Mouse (Mus musculus): ENCODE measurements around the gene Pabpn1l. TPM values are rescaled to one million over a fixed set of nuclear protein-coding genes. Genes with fewer than 3 reads are reported as not detected.
A peak's percentile ranks its signal among the peaks of the same experiment; 100 is the strongest.

Gene Pabpn1l
- polyA plus RNA-seq (2014; fragmentation: Nextera tagmentation; extraction: Ambion mirVana), result not detected in 2 replicates

DNA sequence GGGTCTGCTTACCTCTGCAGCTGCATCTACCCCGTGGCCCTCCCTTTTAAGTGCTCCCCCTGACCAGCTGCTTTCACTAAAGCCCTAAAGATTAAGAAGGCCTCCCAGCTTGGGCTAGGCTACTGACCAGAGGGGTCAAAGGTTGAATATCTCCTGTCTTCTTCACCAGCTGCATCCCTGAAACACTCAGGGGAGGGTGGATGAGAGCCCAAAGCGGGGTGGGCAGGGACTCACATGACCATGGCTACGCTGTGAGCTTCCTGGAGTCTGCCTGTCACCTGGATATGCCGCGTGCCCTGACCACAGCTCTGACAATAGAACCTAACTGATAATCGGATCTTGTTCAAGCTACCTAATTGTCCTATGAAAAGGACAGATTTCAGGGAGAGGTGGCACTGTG is at the start of gene Pabpn1l:
TSS of gene Pabpn1l (minus strand) at position 13 of the 400 bp plus-strand sequence.
- no peak within 1 kb of the TSS for H3K4me3 ChIP-seq (ENCODE audit: low read depth, low read length)
- H3K4me2 ChIP-seq (replicated peaks; ENCODE audit: low read depth, low read length), result no peak within 1 kb of the TSS
- H3K4me1 ChIP-seq (ENCODE audit: control insufficient read depth, insufficient read depth, low read length), result 0 out of 2 replicates have a peak, but pooled peaks cover 7% of the 10 kb centered on the region
- WGBS, result 51% methylated on average over 6 of the region's 6 CpGs
- H3K27me3 ChIP-seq (ENCODE audit: control insufficient read depth, insufficient read depth, low read length), result no peaks in the 10 kb centered on the region
- no peak for ATAC-seq (ENCODE audit: insufficient number of reproducible peaks, insufficient read depth, low FRiP score, low read depth)
- H3K36me3 ChIP-seq (ENCODE audit: control insufficient read depth, insufficient read depth, low read length), result no peaks in the 10 kb centered on the region
- H3K9me3 ChIP-seq (ENCODE audit: control insufficient read depth, low read depth, low read length), result no peaks in the 10 kb centered on the region
- H3K9ac ChIP-seq (replicated peaks; ENCODE audit: low read depth, low read length), result no peak within 1 kb of the TSS
- H3K27ac ChIP-seq (ENCODE audit: low read length), result no peak within 1 kb of the TSS

GRCm38 (mm10) chr8:122671894-122672293 is 49.4 kb upstream of the Pabpn1l start:
- Histone ChIP-seq H3K4me1 (ENCODE audit: control insufficient read depth, insufficient read depth, low read length) (peaks cover 2% of the 10 kb centered on the region), H3K36me3 (ENCODE audit: control insufficient read depth, insufficient read depth, low read length) (no peaks in the 10 kb centered on the region), H3K27me3 (ENCODE audit: control insufficient read depth, insufficient read depth, low read length) (peaks cover 11% of the 10 kb centered on the region), H3K4me3 (ENCODE audit: low read depth, low read length) (no peak overlapping the region), H3K4me2 (replicated peaks; ENCODE audit: low read depth, low read length) (no peak overlapping the region), H3K9ac (replicated peaks; ENCODE audit: low read depth, low read length) (no peak overlapping the region), H3K9me3 (ENCODE audit: control insufficient read depth, low read depth, low read length) (no peaks in the 10 kb centered on the region), H3K27ac (ENCODE audit: low read length) (no peak overlapping the region)
- 63% methylated on average over 6 of the region's 6 CpGs for WGBS
- no peak for ATAC-seq (ENCODE audit: insufficient number of reproducible peaks, insufficient read depth, low FRiP score, low read depth)

GRCm38 (mm10) chr8:122670718-122671117 is 48.2 kb upstream of the Pabpn1l start:
- Histone ChIP-seq H3K36me3 (ENCODE audit: control insufficient read depth, insufficient read depth, low read length) (no peaks in the 10 kb centered on the region), H3K27me3 (ENCODE audit: control insufficient read depth, insufficient read depth, low read length) (peaks cover 4% of the 10 kb centered on the region), H3K4me1 (ENCODE audit: control insufficient read depth, insufficient read depth, low read length) (peaks cover 13% of the 10 kb centered on the region), H3K27ac (ENCODE audit: low read length) (no peak overlapping the region), H3K4me3 (ENCODE audit: low read depth, low read length) (no peak overlapping the region), H3K9me3 (ENCODE audit: control insufficient read depth, low read depth, low read length) (no peaks in the 10 kb centered on the region), H3K9ac (replicated peaks; ENCODE audit: low read depth, low read length) (no peak overlapping the region), H3K4me2 (replicated peaks; ENCODE audit: low read depth, low read length) (no peak overlapping the region)
- no peak for ATAC-seq (ENCODE audit: insufficient number of reproducible peaks, insufficient read depth, low FRiP score, low read depth)
- 84% methylated on average over 3 of the region's 3 CpGs for WGBS

GRCm38 (mm10) chr8:122670001-122670400 is 47.5 kb upstream of the Pabpn1l start:
- Histone ChIP-seq H3K4me3 (ENCODE audit: low read depth, low read length) (no peak overlapping the region), H3K9me3 (ENCODE audit: control insufficient read depth, low read depth, low read length) (no peaks in the 10 kb centered on the region), H3K4me1 (ENCODE audit: control insufficient read depth, insufficient read depth, low read length) (peaks cover 21% of the 10 kb centered on the region), H3K27ac (ENCODE audit: low read length) (no peak overlapping the region), H3K9ac (replicated peaks; ENCODE audit: low read depth, low read length) (no peak overlapping the region), H3K27me3 (ENCODE audit: control insufficient read depth, insufficient read depth, low read length) (no peaks in the 10 kb centered on the region), H3K36me3 (ENCODE audit: control insufficient read depth, insufficient read depth, low read length) (no peaks in the 10 kb centered on the region), H3K4me2 (replicated peaks; ENCODE audit: low read depth, low read length) (no peak overlapping the region)
- no peak for ATAC-seq (ENCODE audit: insufficient number of reproducible peaks, insufficient read depth, low FRiP score, low read depth)
- 23% methylated on average over 11 of the region's 11 CpGs for WGBS

- H3K9me3 ChIP-seq (ENCODE audit: control insufficient read depth, low read depth, low read length), result no peaks in the 10 kb centered on the region
- H3K36me3 ChIP-seq (ENCODE audit: control insufficient read depth, insufficient read depth, low read length), result no peaks in the 10 kb centered on the region
- 46% methylated on average over 5 of the region's 5 CpGs for WGBS
- peaks cover 21% of the 10 kb centered on the region for H3K4me1 ChIP-seq (ENCODE audit: control insufficient read depth, insufficient read depth, low read length)
- H3K9ac ChIP-seq (replicated peaks; ENCODE audit: low read depth, low read length), result no peak overlapping the region
- ATAC-seq (ENCODE audit: insufficient number of reproducible peaks, insufficient read depth, low FRiP score, low read depth), result no peak
- no peak overlapping the region for H3K27ac ChIP-seq (ENCODE audit: low read length)
- H3K4me3 ChIP-seq (ENCODE audit: low read depth, low read length), result no peak overlapping the region
- H3K4me2 ChIP-seq (replicated peaks; ENCODE audit: low read depth, low read length), result no peak overlapping the region
- no peaks in the 10 kb centered on the region for H3K27me3 ChIP-seq (ENCODE audit: control insufficient read depth, insufficient read depth, low read length)
Measured at GRCm38 (mm10) chr8:122669370-122669769, 46.8 kb upstream of the Pabpn1l start.

DNA sequence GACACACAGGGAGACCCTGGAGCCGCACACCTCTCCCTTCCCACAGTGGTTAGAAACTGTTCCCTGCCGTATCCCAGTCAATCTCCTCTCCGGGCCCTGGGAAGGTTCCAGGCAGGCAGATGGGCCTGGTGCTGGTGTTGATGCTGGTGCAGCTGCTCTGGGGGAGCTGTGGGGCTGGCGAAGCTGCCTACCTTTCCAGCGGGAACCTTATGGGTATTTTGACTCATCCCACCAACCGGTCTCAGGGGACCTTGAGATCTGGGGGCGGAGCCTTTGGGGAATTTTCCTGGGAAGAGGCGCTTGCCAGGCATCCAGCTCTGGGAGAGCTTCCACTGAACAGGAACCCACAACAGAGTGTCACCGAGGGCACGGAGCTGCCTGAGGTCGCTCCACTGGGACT is 45.3 kb upstream of the Pabpn1l start:
- no peaks in the 10 kb centered on the region for H3K36me3 ChIP-seq (ENCODE audit: control insufficient read depth, insufficient read depth, low read length)
- H3K9me3 ChIP-seq (ENCODE audit: control insufficient read depth, low read depth, low read length), result no peaks in the 10 kb centered on the region
- ATAC-seq (ENCODE audit: insufficient number of reproducible peaks, insufficient read depth, low FRiP score, low read depth), result no peak
- H3K27ac ChIP-seq (ENCODE audit: low read length), result no peak overlapping the region
- H3K4me3 ChIP-seq (ENCODE audit: low read depth, low read length), result no peak overlapping the region
- H3K4me1 ChIP-seq (ENCODE audit: control insufficient read depth, insufficient read depth, low read length), result peaks cover 21% of the 10 kb centered on the region
- no peak overlapping the region for H3K9ac ChIP-seq (replicated peaks; ENCODE audit: low read depth, low read length)
- H3K27me3 ChIP-seq (ENCODE audit: control insufficient read depth, insufficient read depth, low read length), result no peaks in the 10 kb centered on the region
- H3K4me2 ChIP-seq (replicated peaks; ENCODE audit: low read depth, low read length), result no peak overlapping the region
- 78% methylated on average over 11 of the region's 11 CpGs for WGBS

- Histone ChIP-seq H3K4me3 (ENCODE audit: low read depth, low read length) (no peak overlapping the region), H3K9ac (replicated peaks; ENCODE audit: low read depth, low read length) (no peak overlapping the region), H3K4me1 (ENCODE audit: control insufficient read depth, insufficient read depth, low read length) (peaks cover 24% of the 10 kb centered on the region), H3K36me3 (ENCODE audit: control insufficient read depth, insufficient read depth, low read length) (no peaks in the 10 kb centered on the region), H3K27me3 (ENCODE audit: control insufficient read depth, insufficient read depth, low read length) (no peaks in the 10 kb centered on the region), H3K4me2 (replicated peaks; ENCODE audit: low read depth, low read length) (no peak overlapping the region), H3K27ac (ENCODE audit: low read length) (no peak overlapping the region), H3K9me3 (ENCODE audit: control insufficient read depth, low read depth, low read length) (no peaks in the 10 kb centered on the region)
- ATAC-seq (ENCODE audit: insufficient number of reproducible peaks, insufficient read depth, low FRiP score, low read depth), result 0 out of 2 replicates have a peak, but pooled peaks have one; percentile 19
- 44% methylated on average over 12 of the region's 12 CpGs for WGBS
Measured at GRCm38 (mm10) chr8:122666827-122667226, 44.3 kb upstream of the Pabpn1l start.

DNA sequence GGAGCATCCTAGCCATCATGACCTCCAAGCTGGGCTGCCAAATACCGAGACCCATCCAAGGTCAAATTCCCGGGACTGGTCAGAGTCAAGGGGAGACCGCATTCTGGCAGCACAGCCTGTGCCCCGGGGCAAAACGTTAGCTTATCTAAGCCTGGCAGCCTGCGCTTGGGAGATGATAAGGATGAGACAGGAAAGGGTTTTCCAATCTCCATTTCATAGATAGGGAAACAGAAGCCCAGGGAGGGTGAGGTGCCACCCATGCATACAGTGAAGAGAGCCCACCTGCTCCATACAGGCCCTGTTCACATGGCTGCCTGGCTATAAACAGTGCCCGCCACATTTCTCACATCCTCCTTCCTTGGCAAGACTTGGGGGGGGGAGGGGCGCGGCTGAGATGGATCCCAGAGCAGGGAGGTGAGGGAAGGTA is 43.8 kb upstream of the Pabpn1l start:
- Histone ChIP-seq H3K4me1 (ENCODE audit: control insufficient read depth, insufficient read depth, low read length) (peaks cover 29% of the 10 kb centered on the region), H3K9me3 (ENCODE audit: control insufficient read depth, low read depth, low read length) (no peaks in the 10 kb centered on the region), H3K4me3 (ENCODE audit: low read depth, low read length) (no peak overlapping the region), H3K9ac (replicated peaks; ENCODE audit: low read depth, low read length) (no peak overlapping the region), H3K27ac (ENCODE audit: low read length) (0 out of 2 replicates have a peak overlapping the region, but pooled peaks have one; percentile 21), H3K27me3 (ENCODE audit: control insufficient read depth, insufficient read depth, low read length) (no peaks in the 10 kb centered on the region), H3K36me3 (ENCODE audit: control insufficient read depth, insufficient read depth, low read length) (no peaks in the 10 kb centered on the region), H3K4me2 (replicated peaks; ENCODE audit: low read depth, low read length) (no peak overlapping the region)
- WGBS, result 41% methylated on average over 8 of the region's 9 CpGs
- ATAC-seq (ENCODE audit: insufficient number of reproducible peaks, insufficient read depth, low FRiP score, low read depth), result 0 out of 2 replicates have a peak, but pooled peaks have one; percentile 28

DNA sequence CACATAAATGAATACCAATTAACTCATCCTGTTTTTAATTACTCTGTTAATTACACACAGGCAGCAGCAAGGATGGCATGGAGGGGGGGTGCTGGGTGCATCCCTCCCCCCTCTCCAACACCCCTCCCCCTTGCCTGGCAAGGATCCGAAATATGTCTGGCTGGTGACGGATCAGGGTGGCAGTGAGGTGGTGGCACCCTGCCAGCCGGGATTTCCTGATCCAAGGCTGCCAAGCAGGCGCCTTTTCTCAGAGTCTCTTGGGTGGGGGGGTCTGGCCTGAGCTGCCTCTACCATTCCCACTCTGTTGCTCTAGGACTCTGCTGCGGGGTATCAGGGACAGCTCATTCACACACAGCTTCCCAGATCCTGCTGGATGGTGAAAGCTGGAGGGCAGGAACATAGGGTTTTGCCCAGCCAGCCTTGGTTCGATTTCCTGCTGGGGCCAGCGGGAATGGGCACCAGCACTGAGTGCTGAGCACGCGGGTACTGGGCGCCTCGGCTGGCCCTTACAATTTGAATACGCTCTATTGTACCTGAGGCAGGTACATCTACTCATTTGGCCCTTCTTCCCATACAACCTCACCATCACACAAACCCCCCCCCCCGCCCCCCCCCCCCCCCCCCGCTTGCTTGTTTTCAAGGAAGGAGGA is 43.3 kb upstream of the Pabpn1l start:
- no peaks in the 10 kb centered on the region for H3K36me3 ChIP-seq (ENCODE audit: control insufficient read depth, insufficient read depth, low read length)
- H3K9ac ChIP-seq (replicated peaks; ENCODE audit: low read depth, low read length), result no peak overlapping the region
- H3K27ac ChIP-seq (ENCODE audit: low read length), result peak overlapping the region; percentile 55; the same call in 1 of the 2 replicates
- H3K4me2 ChIP-seq (replicated peaks; ENCODE audit: low read depth, low read length), result no peak overlapping the region
- no peaks in the 10 kb centered on the region for H3K9me3 ChIP-seq (ENCODE audit: control insufficient read depth, low read depth, low read length)
- no peak overlapping the region for H3K4me3 ChIP-seq (ENCODE audit: low read depth, low read length)
- peaks cover 33% of the 10 kb centered on the region for H3K4me1 ChIP-seq (ENCODE audit: control insufficient read depth, insufficient read depth, low read length)
- ATAC-seq (ENCODE audit: insufficient number of reproducible peaks, insufficient read depth, low FRiP score, low read depth), result no peak
- 61% methylated on average over 13 of the region's 14 CpGs for WGBS
- H3K27me3 ChIP-seq (ENCODE audit: control insufficient read depth, insufficient read depth, low read length), result no peaks in the 10 kb centered on the region
